Mouse (Mus musculus) T-helper 17 cell (primary cell): Measurements from ENCODE around the gene Rab3b.

Experiments used
- in situ Hi-C, 2 experiments: fragments of 300-600 bp; cut with MboI, MseI; formaldehyde crosslinking; loops; 1 replicate in 1 of 2; 2 replicates in 1 of 2; pipeline ENCODE4 v1.15.1; 2025; ENCODE audit warnings: high pct_unique_total_duplicates in 2 of 2

The Rab3b gene

GRCm38 (mm10) chr4:108942986-108943720, 64.3 kb downstream of the Rab3b start:
- in situ Hi-C loops, result no loop called here

- in situ Hi-C loops, result no loop called here
Measured at GRCm38 (mm10) chr4:108949168-108949567, 70.3 kb downstream of the Rab3b start.

- in situ Hi-C loops, result no loop called here
Measured at GRCm38 (mm10) chr4:108950201-108950600, 71.3 kb downstream of the Rab3b start.

GRCm38 (mm10) chr4:108951663-108952062, 72.8 kb downstream of the Rab3b start:
- in situ Hi-C loops, result no loop called here

- in situ Hi-C loops, result loop anchor here in 1 of 2 experiments (5.0 kb wide), 1 partner anchor 62 kb away; no protein-coding TSS in a partner anchor
Measured at GRCm38 (mm10) chr4:108959696-108960095, 80.8 kb downstream of the Rab3b start.

- in situ Hi-C loops, result loop anchor here in 1 of 2 experiments (5.0 kb wide), 1 partner anchor 64 kb away; no protein-coding TSS in a partner anchor
Measured at GRCm38 (mm10) chr4:108960619-108961460, 82.0 kb downstream of the Rab3b start.

GRCm38 (mm10) chr4:108963017-108963416, 84.2 kb downstream of the Rab3b start:
- in situ Hi-C loops, result loop anchor here in 1 of 2 experiments (5.0 kb wide), 1 partner anchor 66 kb away; no protein-coding TSS in a partner anchor

GRCm38 (mm10) chr4:108969517-108969916, 90.7 kb downstream of the Rab3b start:
- in situ Hi-C loops, result no loop called here

GRCm38 (mm10) chr4:108971054-108971453, 92.2 kb downstream of the Rab3b start:
- in situ Hi-C loops, result no loop called here

GRCm38 (mm10) chr4:108976458-108977071, 97.7 kb downstream of the Rab3b start:
- in situ Hi-C loops, result loop anchor here (5.0 kb wide), 3 partner anchors 59 to 179 kb away; no protein-coding TSS in a partner anchor

- in situ Hi-C loops, result no loop called here
Measured at GRCm38 (mm10) chr4:108986833-108987472, 108.1 kb downstream of the Rab3b start.

- in situ Hi-C loops, result no loop called here
Measured at GRCm38 (mm10) chr4:108987473-108987842, 108.6 kb downstream of the Rab3b start.

- in situ Hi-C loops, result no loop called here
Measured at GRCm38 (mm10) chr4:108989430-108989829, 110.6 kb downstream of the Rab3b start.

- in situ Hi-C loops, result no loop called here
Measured at GRCm38 (mm10) chr4:108990032-108990431, 111.2 kb downstream of the Rab3b start.

- in situ Hi-C loops, result no loop called here
Measured at GRCm38 (mm10) chr4:108990571-108990970, 111.7 kb downstream of the Rab3b start.

GRCm38 (mm10) chr4:108991811-108992210, 112.9 kb downstream of the Rab3b start:
- in situ Hi-C loops, result no loop called here
